Mouse (Mus musculus): ENCODE measurements around the gene Rpp25. TPM values are rescaled to one million over a fixed set of nuclear protein-coding genes. Genes with fewer than 3 reads are reported as not detected.

Gene Rpp25
- total RNA-seq, 1 experiment = 48.7 TPM

- TF ChIP-seq MAFK (IDR thresholded peaks at IDR 0.05; ENCODE audit: insufficient read depth, low read depth, low read length) = no peak
- no peak for TF ChIP-seq CHD2 (IDR thresholded peaks at IDR 0.05; ENCODE audit: low read depth, low read length)
- no peak for TF ChIP-seq HCFC1 (IDR thresholded peaks at IDR 0.05; ENCODE audit: borderline replicate concordance, insufficient read depth, low read length)
- no peak; the same call in 1 of the 2 replicates for TF ChIP-seq ZC3H11A (IDR thresholded peaks at IDR 0.05; ENCODE audit: borderline replicate concordance, low read depth, low read length)
- in situ Hi-C loops (cut with MboI; ENCODE audit: low sequenced_read_pairs in 2 of 2, unreplicated experiment in 2 of 2) = no loop called here
- Histone ChIP-seq H3K9ac (ENCODE audit: insufficient read depth, low read depth, low read length, poor library complexity, severe bottlenecking) (peak overlapping the region; percentile 94), H3K27ac (ENCODE audit: insufficient read depth, low read depth, low read length, poor library complexity, severe bottlenecking) (no peak overlapping the region; the same call in 1 of the 2 replicates), H3K9me3 (ENCODE audit: control insufficient read depth, insufficient read depth, low read depth, low read length) (no peaks in the 10 kb centered on the region), H3K4me3 (ENCODE audit: insufficient read depth in 1 of 2, low read depth in 1 of 2, low read length in 2 of 2, poor library complexity in 1 of 2, severe bottlenecking in 1 of 2) (peak overlapping the region; percentile 84 to 87), H3K4me1 (ENCODE audit: control insufficient read depth in 2 of 2, insufficient read depth in 2 of 2, low read length in 2 of 2, poor library complexity in 1 of 2) (peaks cover 12 to 24% of the 10 kb centered on the region in 2 experiments), H3K36me3 (ENCODE audit: control insufficient read depth, insufficient read depth, low read length, poor library complexity, severe bottlenecking) (no peaks in the 10 kb centered on the region; the same call in 1 of the 2 replicates)
- DNase-seq (ENCODE audit: low read depth, low spot score) = no peak
These were observed 1.1 kb downstream of the Rpp25 start for GRCm38 (mm10) chr9:57504891-57505290.

DNA sequence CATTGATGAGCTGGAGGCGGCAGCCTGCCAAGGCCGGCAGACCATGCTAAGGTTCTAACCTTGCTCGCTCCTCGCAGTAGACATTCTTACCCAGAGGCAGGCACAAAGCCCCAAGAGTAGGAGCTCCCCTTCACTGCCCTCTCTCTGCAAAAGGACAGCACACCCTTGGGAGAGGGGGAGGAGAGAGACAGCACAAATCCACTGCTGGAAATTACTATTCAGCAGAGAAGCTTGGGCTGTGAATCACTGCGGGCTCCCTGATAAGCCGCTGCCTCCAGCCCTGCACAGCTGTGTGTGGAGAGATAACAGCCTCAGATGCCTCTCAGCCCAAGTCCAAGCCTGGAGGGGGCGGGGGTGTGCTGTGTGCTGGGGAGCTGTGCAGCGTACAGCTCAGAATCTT is 1.9 kb downstream of the Rpp25 start:
- in situ Hi-C loops (cut with MboI; ENCODE audit: low sequenced_read_pairs in 2 of 2, unreplicated experiment in 2 of 2) = no loop called here
- H3K36me3 ChIP-seq (ENCODE audit: control insufficient read depth, insufficient read depth, low read length, poor library complexity, severe bottlenecking) = no peaks in the 10 kb centered on the region; the same call in 1 of the 2 replicates
- peak overlapping the region; percentile 94 for H3K9ac ChIP-seq (ENCODE audit: insufficient read depth, low read depth, low read length, poor library complexity, severe bottlenecking)
- H3K9me3 ChIP-seq (ENCODE audit: control insufficient read depth, insufficient read depth, low read depth, low read length) = no peaks in the 10 kb centered on the region
- peaks cover 12 to 26% of the 10 kb centered on the region in 2 experiments for H3K4me1 ChIP-seq (ENCODE audit: control insufficient read depth in 2 of 2, insufficient read depth in 2 of 2, low read length in 2 of 2, poor library complexity in 1 of 2)
- TF ChIP-seq CHD2 (IDR thresholded peaks at IDR 0.05; ENCODE audit: low read depth, low read length) (no peak), MAFK (IDR thresholded peaks at IDR 0.05; ENCODE audit: insufficient read depth, low read depth, low read length) (no peak)
- peak overlapping the region; percentile 14 to 84; a peak in 3 of 4 replicates for H3K4me3 ChIP-seq (ENCODE audit: insufficient read depth in 1 of 2, low read depth in 1 of 2, low read length in 2 of 2, poor library complexity in 1 of 2, severe bottlenecking in 1 of 2)
- DNase-seq (ENCODE audit: low read depth, low spot score) = no peak
- peak overlapping the region; percentile 24; the same call in 1 of the 2 replicates for H3K27ac ChIP-seq (ENCODE audit: insufficient read depth, low read depth, low read length, poor library complexity, severe bottlenecking)

GRCm38 (mm10) chr9:57510577-57510976 is 6.8 kb downstream of the Rpp25 start:
- Histone ChIP-seq H3K4me3 (ENCODE audit: insufficient read depth in 1 of 2, low read depth in 1 of 2, low read length in 2 of 2, poor library complexity in 1 of 2, severe bottlenecking in 1 of 2) (peak overlapping the region; percentile 2 to 12; a peak in 1 of 4 replicates), H3K4me1 (ENCODE audit: control insufficient read depth in 2 of 2, insufficient read depth in 2 of 2, low read length in 2 of 2, poor library complexity in 1 of 2) (peaks cover 5 to 13% of the 10 kb centered on the region in 2 experiments), H3K27ac (ENCODE audit: insufficient read depth, low read depth, low read length, poor library complexity, severe bottlenecking) (peak overlapping the region; percentile 69), H3K9ac (ENCODE audit: insufficient read depth, low read depth, low read length, poor library complexity, severe bottlenecking) (no peak overlapping the region; the same call in 1 of the 2 replicates), H3K9me3 (ENCODE audit: control insufficient read depth, insufficient read depth, low read depth, low read length) (no peaks in the 10 kb centered on the region), H3K36me3 (ENCODE audit: control insufficient read depth, insufficient read depth, low read length, poor library complexity, severe bottlenecking) (no peaks in the 10 kb centered on the region)
- DNase-seq (ENCODE audit: low read depth, low spot score) = no peak
- in situ Hi-C loops (cut with MboI; ENCODE audit: low sequenced_read_pairs in 2 of 2, unreplicated experiment in 2 of 2) = no loop called here
- TF ChIP-seq CHD2 (IDR thresholded peaks at IDR 0.05; ENCODE audit: low read depth, low read length) = no peak
- no peak for TF ChIP-seq HCFC1 (IDR thresholded peaks at IDR 0.05; ENCODE audit: borderline replicate concordance, insufficient read depth, low read length)
- no peak for TF ChIP-seq ZNF384 (IDR thresholded peaks at IDR 0.05; ENCODE audit: low read depth, low read length)
- no peak for TF ChIP-seq ZC3H11A (IDR thresholded peaks at IDR 0.05; ENCODE audit: borderline replicate concordance, low read depth, low read length)
- TF ChIP-seq MAFK (IDR thresholded peaks at IDR 0.05; ENCODE audit: insufficient read depth, low read depth, low read length) = no peak

- Histone ChIP-seq H3K9ac (ENCODE audit: insufficient read depth, low read depth, low read length, poor library complexity, severe bottlenecking) (no peak overlapping the region), H3K4me3 (ENCODE audit: insufficient read depth in 1 of 2, low read depth in 1 of 2, low read length in 2 of 2, poor library complexity in 1 of 2, severe bottlenecking in 1 of 2) (no peak overlapping the region), H3K9me3 (ENCODE audit: control insufficient read depth, insufficient read depth, low read depth, low read length) (no peaks in the 10 kb centered on the region), H3K27ac (ENCODE audit: insufficient read depth, low read depth, low read length, poor library complexity, severe bottlenecking) (no peak overlapping the region; the same call in 1 of the 2 replicates), H3K4me1 (ENCODE audit: control insufficient read depth in 2 of 2, insufficient read depth in 2 of 2, low read length in 2 of 2, poor library complexity in 1 of 2) (peaks cover 0 to 2% of the 10 kb centered on the region in 2 experiments; a peak in 1 of 4 replicates), H3K36me3 (ENCODE audit: control insufficient read depth, insufficient read depth, low read length, poor library complexity, severe bottlenecking) (no peaks in the 10 kb centered on the region)
- no peak for TF ChIP-seq ZNF384 (IDR thresholded peaks at IDR 0.05; ENCODE audit: low read depth, low read length)
- TF ChIP-seq ZC3H11A (IDR thresholded peaks at IDR 0.05; ENCODE audit: borderline replicate concordance, low read depth, low read length) = peak; percentile 19; the same call in 1 of the 2 replicates
- in situ Hi-C loops (cut with MboI; ENCODE audit: low sequenced_read_pairs in 2 of 2, unreplicated experiment in 2 of 2) = no loop called here
- DNase-seq (ENCODE audit: low read depth, low spot score) = no peak
These were observed 13.3 kb downstream of the Rpp25 start for GRCm38 (mm10) chr9:57517113-57517512.
